Mouse (Mus musculus) kidney, embryonic 14.5 days (tissue): Measurements from ENCODE around the gene Mdga1. TPM values are rescaled to one million over a fixed set of nuclear protein-coding genes. Genes with fewer than 3 reads are reported as not detected.
"Not testable (repeated sequence)": the region's sequence is repeated elsewhere in the genome, so short reads cannot be mapped to it uniquely, and the experiment has no call there.

ENCODE experiments used
- ATAC-seq: fragments of 200-750 bp; cut with Nextera tagmentation; 2 replicates; pipeline ENCODE4 v1.8.0; 2017; ENCODE audit warnings: moderate number of reproducible peaks, mild to moderate bottlenecking, moderate TSS enrichment, moderate library complexity; ENCODE audit not compliant: low FRiP score, low TSS enrichment
- H3K27ac ChIP-seq: fragments of 300-500 bp; sonication (generic); 2 replicates; pipeline ENCODE4 v1.5.1; 2014; ENCODE audit warnings: low read depth, mild to moderate bottlenecking, low read length, moderate library complexity, mixed read lengths
- H3K27me3 ChIP-seq: fragments of 300-500 bp; sonication (generic); 2 replicates; pipeline ENCODE4 v1.6.1; 2014; ENCODE audit warnings: mild to moderate bottlenecking, low read length; ENCODE audit not compliant: control insufficient read depth, insufficient read depth
- H3K36me3 ChIP-seq: fragments of 300-500 bp; sonication (generic); 2 replicates; pipeline ENCODE4 v1.6.1; 2014; ENCODE audit warnings: low read length, mixed read lengths; ENCODE audit not compliant: control insufficient read depth, insufficient read depth
- H3K4me1 ChIP-seq: fragments of 300-500 bp; sonication (generic); 2 replicates; pipeline ENCODE4 v1.6.1; 2014; ENCODE audit warnings: low read length, mixed read lengths; ENCODE audit not compliant: control insufficient read depth, insufficient read depth
- H3K4me2 ChIP-seq: fragments of 300-500 bp; sonication (generic); replicated peaks from 2 replicates; pipeline ENCODE4 v1.6.1; 2014; ENCODE audit warnings: low read depth, mild to moderate bottlenecking, low read length
- H3K4me3 ChIP-seq: fragments of 300-500 bp; sonication (generic); 2 replicates; pipeline ENCODE4 v1.5.1; 2014; ENCODE audit warnings: mild to moderate bottlenecking, low read length
- H3K9ac ChIP-seq: fragments of 300-500 bp; sonication (generic); 2 replicates; pipeline ENCODE4 v1.6.1; 2014; ENCODE audit warnings: low read depth, mild to moderate bottlenecking, low read length, moderate library complexity
- H3K9me3 ChIP-seq: fragments of 300-500 bp; sonication (generic); 2 replicates; pipeline ENCODE4 v1.6.1; 2016; ENCODE audit warnings: low read length; ENCODE audit not compliant: control insufficient read depth
- WGBS: fragments of 180-500 bp; shearing (Covaris S2); extraction: QIAGEN DNeasy Blood & Tissue Kit; methylation state at CpG from one replicate; pipeline ENCODE4 v1.1.7; 2014; 5-methylcytosine and 5-hydroxymethylcytosine counted together
- polyA plus RNA-seq: library from polyadenylated mRNA; unstranded; fragments of >200 nt; fragmentation: Nextera tagmentation; extraction: Ambion mirVana; gene quantifications from 2 replicates; pipeline ENCODE4 v1.2.1, GENCODE M21; 2014

Gene Mdga1
- polyA plus RNA-seq, 1 experiment from 2014 or later: 1.6 TPM

DNA sequence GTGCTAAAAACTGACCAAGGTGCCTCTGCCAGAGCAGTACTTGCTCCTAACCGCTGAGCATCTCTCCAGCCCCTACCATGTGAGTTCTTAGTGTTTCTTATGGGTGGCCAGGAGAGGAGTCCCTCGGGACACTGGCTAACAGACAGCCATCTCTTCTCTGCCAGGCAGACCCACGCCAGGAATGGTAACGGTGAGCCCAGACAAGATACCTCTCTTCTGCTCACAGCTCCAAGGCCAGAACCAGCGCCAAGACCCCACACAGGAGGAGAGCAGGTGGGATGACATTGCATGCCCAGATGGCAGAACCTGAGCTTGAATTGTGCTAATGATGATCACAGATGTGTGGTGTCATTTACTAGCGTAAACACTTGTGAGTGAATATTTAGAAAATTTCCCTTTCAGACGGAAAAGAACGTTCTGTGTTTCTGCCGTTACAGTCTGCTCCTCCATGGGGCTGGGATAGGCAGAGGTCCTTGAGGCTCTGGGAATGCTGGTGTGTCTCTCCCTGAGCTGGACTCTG lies 178.3 kb downstream of the Mdga1 start:
- no peak overlapping the region for H3K4me3 ChIP-seq
- H3K27me3 ChIP-seq: no peaks in the 10 kb centered on the region
- WGBS: 89% methylated on average over 9 of the region's 9 CpGs
- H3K9me3 ChIP-seq: no peaks in the 10 kb centered on the region
- no peak for ATAC-seq
- H3K27ac ChIP-seq: no peak overlapping the region
- peaks cover 8% of the 10 kb centered on the region; the same call in 1 of the 2 replicates for H3K4me1 ChIP-seq
- H3K36me3 ChIP-seq: no peaks in the 10 kb centered on the region
- no peak overlapping the region for H3K4me2 ChIP-seq
- no peak overlapping the region for H3K9ac ChIP-seq

DNA sequence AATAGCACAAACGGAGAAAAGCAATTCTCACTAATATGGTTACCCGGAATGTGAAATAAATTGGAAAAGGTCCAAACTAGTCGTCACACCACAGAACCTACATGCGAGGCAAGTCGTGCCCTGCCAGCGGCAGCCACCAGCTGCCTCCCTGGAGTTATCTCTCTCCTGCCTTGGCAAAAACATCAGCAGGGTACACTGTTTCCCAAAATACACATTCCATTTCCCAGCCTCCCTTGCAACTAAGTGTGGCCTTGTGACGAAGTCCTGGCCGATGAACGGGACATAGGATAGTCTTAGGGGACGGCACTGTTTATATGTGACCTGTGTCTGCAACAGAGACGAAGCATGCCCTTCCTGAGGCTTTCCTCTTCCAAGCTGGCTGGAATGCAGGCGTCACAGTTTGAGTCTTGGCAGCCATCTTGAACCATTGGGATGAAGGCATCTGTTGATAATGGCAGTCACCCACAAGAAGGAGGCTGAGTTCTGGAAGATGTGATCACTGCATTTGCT lies 179.6 kb downstream of the Mdga1 start:
- peaks cover 5% of the 10 kb centered on the region; the same call in 1 of the 2 replicates for H3K4me1 ChIP-seq
- 85% methylated on average over 12 of the region's 12 CpGs for WGBS
- no peaks in the 10 kb centered on the region for H3K27me3 ChIP-seq

DNA sequence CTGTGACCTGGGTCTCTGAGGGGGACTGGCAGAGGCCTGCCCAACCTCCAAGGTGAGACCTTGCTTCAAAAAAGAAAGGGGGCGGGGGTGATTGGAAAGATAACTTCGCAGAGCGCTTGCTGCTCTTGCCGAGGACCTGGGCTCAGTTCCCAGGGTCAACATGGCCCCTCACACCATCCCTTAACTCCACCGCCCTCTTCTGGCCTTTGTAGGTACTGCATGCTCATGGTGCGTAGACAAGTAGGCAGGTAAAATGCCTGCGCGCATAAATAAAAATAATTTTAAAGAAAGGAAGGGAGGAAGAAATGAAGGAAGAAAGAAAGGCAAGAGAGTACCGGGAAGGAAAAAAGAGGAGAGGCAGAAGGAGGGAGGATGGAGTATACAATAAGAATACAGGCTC lies 180.2 kb downstream of the Mdga1 start:
- no peak overlapping the region for H3K9ac ChIP-seq
- no peaks in the 10 kb centered on the region for H3K36me3 ChIP-seq
- no peak overlapping the region for H3K27ac ChIP-seq
- no peak for ATAC-seq
- 70% methylated on average over 9 of the region's 9 CpGs for WGBS
- H3K4me3 ChIP-seq: no peak overlapping the region
- H3K4me2 ChIP-seq: no peak overlapping the region
- H3K4me1 ChIP-seq: no peaks in the 10 kb centered on the region
- no peaks in the 10 kb centered on the region for H3K27me3 ChIP-seq
- no peaks in the 10 kb centered on the region for H3K9me3 ChIP-seq

More for the DNA sequence above, 179.6 kb downstream of the Mdga1 start:
- ATAC-seq: no peak
- no peak overlapping the region for H3K4me3 ChIP-seq
- H3K9ac ChIP-seq: no peak overlapping the region
- H3K9me3 ChIP-seq: no peaks in the 10 kb centered on the region
- H3K36me3 ChIP-seq: no peaks in the 10 kb centered on the region
- no peak overlapping the region for H3K4me2 ChIP-seq
- H3K27ac ChIP-seq: no peak overlapping the region

DNA sequence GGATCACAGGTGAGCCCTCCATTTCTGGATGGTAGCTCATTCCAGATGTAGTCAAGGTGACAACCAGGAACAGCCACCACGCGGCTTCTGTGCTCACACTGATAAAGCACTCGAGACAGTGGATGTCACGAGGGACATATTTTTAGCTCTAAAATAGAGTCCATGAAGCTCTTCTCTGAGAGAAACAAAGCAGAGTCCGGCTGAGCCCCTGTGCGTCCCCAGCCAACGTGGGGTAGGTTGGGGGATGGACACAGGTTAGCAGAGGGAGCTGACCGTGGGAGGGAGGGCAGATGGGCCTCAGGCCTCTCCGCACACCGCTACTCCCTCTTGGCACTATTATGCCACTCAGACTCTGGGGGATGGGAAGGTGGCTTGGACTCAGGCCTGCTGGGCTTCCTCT lies 181.3 kb downstream of the Mdga1 start:
- no peaks in the 10 kb centered on the region for H3K9me3 ChIP-seq
- WGBS: 78% methylated on average over 10 of the region's 10 CpGs
- H3K36me3 ChIP-seq: no peaks in the 10 kb centered on the region
- no peak overlapping the region for H3K27ac ChIP-seq
- H3K4me3 ChIP-seq: no peak overlapping the region
- H3K9ac ChIP-seq: no peak overlapping the region
- ATAC-seq: no peak
- H3K4me1 ChIP-seq: no peaks in the 10 kb centered on the region
- H3K4me2 ChIP-seq: no peak overlapping the region
- no peaks in the 10 kb centered on the region for H3K27me3 ChIP-seq

DNA sequence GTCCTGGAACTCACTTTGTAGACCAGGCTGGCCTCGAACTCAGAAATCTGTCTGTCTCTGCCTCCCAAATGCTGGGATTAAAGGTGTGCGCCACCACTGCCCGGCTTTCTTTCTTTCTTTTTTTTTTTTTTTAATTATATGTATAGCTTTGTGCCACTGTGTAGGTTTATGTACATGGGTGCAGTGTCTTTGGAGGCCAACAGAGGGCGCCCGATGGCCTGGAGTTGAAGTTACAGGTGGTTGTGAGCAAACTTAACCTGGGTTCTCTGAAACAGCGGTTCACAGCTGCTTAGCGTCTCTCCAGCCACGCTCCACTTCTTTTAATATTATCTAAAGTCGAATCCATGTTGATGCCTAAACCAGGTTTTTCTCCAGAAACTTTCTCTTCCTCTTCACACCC lies 185.1 kb downstream of the Mdga1 start:
- 80% methylated on average over 9 of the region's 9 CpGs for WGBS
- Histone ChIP-seq H3K9ac (no peak overlapping the region), H3K4me3 (no peak overlapping the region), H3K27ac (no peak overlapping the region), H3K27me3 (no peaks in the 10 kb centered on the region), H3K4me2 (no peak overlapping the region), H3K4me1 (no peaks in the 10 kb centered on the region), H3K9me3 (no peaks in the 10 kb centered on the region), H3K36me3 (no peaks in the 10 kb centered on the region)
- no peak for ATAC-seq

DNA sequence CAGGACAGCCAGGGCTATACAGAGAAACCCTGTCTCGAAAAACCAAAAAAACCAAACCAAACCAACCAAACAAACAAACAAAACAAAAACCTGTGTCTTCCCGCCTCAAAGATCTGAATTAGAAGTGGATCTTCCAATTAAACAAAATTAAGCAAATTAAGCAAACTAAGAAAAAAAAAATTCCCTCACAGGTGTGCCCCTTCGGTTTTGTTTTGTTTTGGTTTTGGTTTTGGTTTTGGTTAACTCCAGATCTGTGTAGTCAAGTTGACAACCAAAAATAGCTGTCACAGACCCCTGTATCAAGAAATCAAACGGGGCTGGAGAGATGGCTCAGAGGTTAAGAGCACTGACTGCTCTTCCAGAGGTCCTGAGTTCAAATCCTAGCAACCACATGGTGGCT lies 188.4 kb downstream of the Mdga1 start:
- not testable (repeated sequence) for ATAC-seq, H3K9ac ChIP-seq, H3K27me3 ChIP-seq, H3K9me3 ChIP-seq, H3K4me3 ChIP-seq, H3K4me1 ChIP-seq, H3K27ac ChIP-seq, H3K36me3 ChIP-seq, H3K4me2 ChIP-seq
- WGBS: 87% methylated on average over 4 of the region's 4 CpGs

DNA sequence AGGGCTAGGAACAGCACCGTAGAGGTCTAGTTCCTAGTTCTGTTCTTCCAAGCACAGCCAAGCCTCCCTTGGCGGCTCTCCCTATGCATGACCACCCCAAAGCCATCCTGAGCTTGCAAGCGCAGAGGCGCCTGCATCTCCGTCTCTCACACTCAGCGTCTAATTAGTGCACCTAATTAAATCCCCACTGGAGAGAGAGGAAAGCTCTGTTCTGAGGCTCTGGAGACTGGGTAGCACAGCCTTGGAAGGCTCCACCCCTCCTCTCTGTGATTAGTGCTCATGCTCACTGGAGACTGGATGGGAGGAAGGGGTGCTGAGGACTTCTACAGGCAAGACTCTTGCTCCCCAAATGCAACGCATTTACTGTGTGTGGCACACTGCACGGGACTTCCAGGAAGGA lies 191.9 kb downstream of the Mdga1 start:
- ATAC-seq: no peak
- Histone ChIP-seq H3K9ac (no peak overlapping the region), H3K36me3 (no peaks in the 10 kb centered on the region), H3K4me1 (no peaks in the 10 kb centered on the region), H3K4me3 (no peak overlapping the region), H3K27ac (no peak overlapping the region), H3K9me3 (no peaks in the 10 kb centered on the region), H3K4me2 (no peak overlapping the region), H3K27me3 (no peaks in the 10 kb centered on the region)
- 50% methylated on average over 8 of the region's 8 CpGs for WGBS

Other genes starting within 250 kb of the Mdga1 start
- gene Zfand3, start 34.6 kb upstream of the Mdga1 start, polyA plus RNA-seq: 49.1 and 51.6 TPM in 2 replicates